Mouse (Mus musculus) heart, embryonic 11.5 days (tissue): ENCODE measurements around the gene Stx4a. TPM values are rescaled to one million over a fixed set of nuclear protein-coding genes. Genes with fewer than 3 reads are reported as not detected.
"Not testable (repeated sequence)": the region's sequence is repeated elsewhere in the genome, so short reads cannot be mapped to it uniquely, and the experiment has no call there.

ENCODE experiments used
- ATAC-seq: fragments of 200-750 bp; cut with Nextera tagmentation; replicated peaks from 2 replicates; pipeline ENCODE4 v1.8.0; 2017; ENCODE audit warnings: moderate library complexity; ENCODE audit not compliant: insufficient number of reproducible peaks, low FRiP score, low TSS enrichment
- H3K27ac ChIP-seq: fragments of 300-500 bp; sonication (generic); 2 replicates; pipeline ENCODE4 v1.5.1; 2014; ENCODE audit warnings: mild to moderate bottlenecking, low read depth, low read length
- H3K27me3 ChIP-seq: fragments of 300-500 bp; sonication (generic); 2 replicates; pipeline ENCODE4 v1.6.1; 2014; ENCODE audit warnings: mild to moderate bottlenecking, low read length, mixed read lengths; ENCODE audit not compliant: control insufficient read depth, insufficient read depth
- H3K36me3 ChIP-seq: fragments of 300-500 bp; sonication (generic); 2 replicates; pipeline ENCODE4 v1.6.1; 2014; ENCODE audit warnings: mild to moderate bottlenecking, low read length, moderate library complexity, mixed read lengths; ENCODE audit not compliant: control insufficient read depth, insufficient read depth
- H3K4me1 ChIP-seq: fragments of 300-500 bp; sonication (generic); 2 replicates; pipeline ENCODE4 v1.6.1; 2014; ENCODE audit warnings: low read length; ENCODE audit not compliant: control insufficient read depth, insufficient read depth
- H3K4me2 ChIP-seq: fragments of 300-500 bp; sonication (generic); 2 replicates; pipeline ENCODE4 v1.6.1; 2014; ENCODE audit warnings: mild to moderate bottlenecking, moderate library complexity
- H3K4me3 ChIP-seq: fragments of 300-500 bp; sonication (generic); 2 replicates; pipeline ENCODE4 v1.5.1; 2014; ENCODE audit warnings: low read depth, low read length
- H3K9ac ChIP-seq: fragments of 300-500 bp; sonication (generic); 2 replicates; pipeline ENCODE4 v1.6.1; 2014; ENCODE audit warnings: mild to moderate bottlenecking, low read depth, low read length, moderate library complexity
- H3K9me3 ChIP-seq: fragments of 300-500 bp; sonication (generic); replicated peaks from 2 replicates; pipeline ENCODE4 v1.6.1; 2016; ENCODE audit warnings: low read length; ENCODE audit not compliant: control insufficient read depth
- WGBS: fragments of 180-500 bp; shearing (Covaris S2); extraction: QIAGEN DNeasy Blood & Tissue Kit; methylation state at CpG from one replicate; pipeline ENCODE4 v1.1.7; 2014; ENCODE audit not compliant: insufficient replicate concordance; 5-methylcytosine and 5-hydroxymethylcytosine counted together
- polyA plus RNA-seq: library from polyadenylated mRNA; unstranded; fragments of >200 nt; fragmentation: Nextera tagmentation; extraction: Ambion mirVana; gene quantifications from 2 replicates; pipeline ENCODE4 v1.2.1, GENCODE M21; 2014

Gene Stx4a
- polyA plus RNA-seq, 1 experiment from 2014 or later: 22.8 TPM

DNA sequence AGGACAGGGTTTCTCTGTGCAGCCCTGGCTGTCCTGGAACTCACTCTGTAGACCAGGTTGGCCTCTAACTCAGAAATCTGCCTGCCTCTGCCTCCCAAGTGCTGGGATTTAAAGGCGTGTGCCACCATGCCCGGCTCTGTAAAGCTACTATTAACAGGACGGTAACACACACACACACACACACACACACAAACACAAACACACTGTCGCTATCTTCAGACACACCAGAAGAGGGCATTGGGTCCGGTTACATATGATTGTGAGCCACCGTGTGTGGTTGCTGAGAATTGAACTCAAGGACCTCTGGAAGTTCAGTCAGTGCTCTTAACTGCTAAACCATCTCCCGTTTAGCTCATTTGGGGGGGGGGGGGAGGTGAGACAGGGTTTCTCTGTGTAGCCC, 71.8 kb downstream of the Stx4a start:
- 62% methylated on average over 7 of the region's 7 CpGs for WGBS
- not testable (repeated sequence) for H3K27me3 ChIP-seq, H3K9me3 ChIP-seq, H3K9ac ChIP-seq, H3K4me3 ChIP-seq, ATAC-seq, H3K27ac ChIP-seq, H3K36me3 ChIP-seq, H3K4me1 ChIP-seq
- H3K4me2 ChIP-seq: peak overlapping the region; percentile 92

DNA sequence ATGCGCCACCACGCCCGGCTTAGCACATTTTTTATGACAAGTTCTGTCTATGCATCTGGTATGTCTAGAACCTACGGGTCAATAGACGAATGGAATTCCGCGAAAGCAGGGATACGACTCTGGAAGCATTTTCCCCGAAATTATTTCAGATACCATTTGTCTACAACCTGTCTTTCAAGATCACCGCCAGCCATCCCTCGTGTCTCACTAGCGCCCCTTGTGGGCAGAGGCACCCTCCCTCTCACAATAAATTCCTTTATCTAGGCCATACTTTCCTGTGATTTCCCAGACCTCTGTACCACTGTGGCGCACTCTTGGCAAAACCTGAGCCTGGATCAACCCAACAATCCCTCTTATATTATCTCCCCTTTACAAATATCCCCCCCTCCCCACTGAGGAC, 72.3 kb downstream of the Stx4a start:
- Histone ChIP-seq H3K36me3 (no peaks in the 10 kb centered on the region), H3K4me3 (no peak overlapping the region), H3K4me1 (peaks cover 10% of the 10 kb centered on the region; the same call in 1 of the 2 replicates), H3K9ac (no peak overlapping the region), H3K27me3 (no peaks in the 10 kb centered on the region), H3K9me3 (no peaks in the 10 kb centered on the region), H3K27ac (no peak overlapping the region), H3K4me2 (no peak overlapping the region)
- no peak for ATAC-seq
- WGBS: 53% methylated on average over 13 of the region's 13 CpGs

DNA sequence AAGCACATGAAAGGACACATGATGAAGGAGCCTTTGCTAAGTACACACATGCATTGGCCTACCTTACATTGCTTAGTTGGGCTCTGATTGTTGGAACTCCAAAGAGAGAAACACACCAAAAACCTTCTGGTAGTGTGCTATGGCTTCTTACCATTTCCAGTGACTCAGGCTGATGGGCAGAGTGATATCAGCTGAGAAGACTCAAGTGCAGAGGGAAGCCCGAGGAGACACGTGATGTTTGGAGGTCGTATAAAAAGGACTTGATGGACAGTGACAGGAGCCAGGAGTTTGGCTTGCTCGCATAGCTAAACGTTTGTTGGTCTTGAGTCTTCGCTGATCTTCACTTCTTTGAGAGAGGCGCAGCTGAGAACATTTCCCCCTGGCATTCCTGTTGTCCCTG, 73.4 kb downstream of the Stx4a start:
- no peak for ATAC-seq
- Histone ChIP-seq H3K9me3 (no peaks in the 10 kb centered on the region), H3K27ac (no peak overlapping the region), H3K4me2 (no peak overlapping the region), H3K27me3 (no peaks in the 10 kb centered on the region), H3K4me3 (no peak overlapping the region), H3K36me3 (no peaks in the 10 kb centered on the region), H3K4me1 (peaks cover 10% of the 10 kb centered on the region; the same call in 1 of the 2 replicates), H3K9ac (no peak overlapping the region)
- WGBS: 83% methylated on average over 7 of the region's 7 CpGs

DNA sequence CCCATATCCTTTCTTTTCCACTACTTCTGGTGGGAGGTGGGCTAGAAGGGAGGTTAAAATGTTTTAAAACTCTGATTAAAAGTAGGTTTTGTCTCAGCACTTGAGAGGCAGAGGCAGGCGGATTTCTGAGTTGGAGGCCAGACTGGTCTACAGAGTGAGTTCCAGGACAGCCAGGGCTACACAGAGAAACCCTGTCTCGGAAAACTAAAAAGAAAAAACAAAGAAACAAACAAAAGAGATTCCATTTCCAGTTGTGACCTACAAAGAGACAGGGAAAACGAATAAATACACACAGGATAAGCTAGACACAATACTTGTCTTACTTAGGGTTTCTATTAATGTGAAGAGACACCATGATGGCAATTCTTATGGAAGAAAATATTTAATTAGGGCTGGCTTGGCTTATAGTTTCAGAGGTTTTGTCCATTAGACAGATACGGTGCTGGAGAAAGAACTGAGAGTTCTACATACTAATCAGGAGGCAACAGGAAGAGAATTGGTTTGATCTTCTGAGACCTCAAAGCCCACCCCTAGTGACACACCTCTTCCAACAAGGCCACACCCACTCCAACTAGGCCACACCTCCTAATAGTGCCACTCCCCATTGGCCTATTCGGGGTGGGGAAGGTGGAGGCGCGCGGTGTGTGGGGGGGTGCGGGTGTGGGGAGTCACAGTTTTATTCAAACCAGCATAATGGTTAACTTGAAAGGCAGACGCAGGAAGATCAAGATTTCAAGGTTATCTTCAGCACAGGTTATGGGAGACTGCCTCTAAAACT, 74.3 kb downstream of the Stx4a start:
- Histone ChIP-seq H3K27me3 (no peaks in the 10 kb centered on the region), H3K9ac (no peak overlapping the region), H3K4me3 (no peak overlapping the region), H3K4me2 (no peak overlapping the region), H3K4me1 (peaks cover 10% of the 10 kb centered on the region; the same call in 1 of the 2 replicates), H3K36me3 (no peaks in the 10 kb centered on the region), H3K27ac (no peak overlapping the region), H3K9me3 (no peaks in the 10 kb centered on the region)
- no peak for ATAC-seq
- 31% methylated on average over 10 of the region's 10 CpGs for WGBS

Other genes with a start within 250 kb of the Stx4a start
- 8.7 and 10.0 TPM in 2 replicates for gene Ccdc189, start 235.7 kb upstream of the Stx4a start, polyA plus RNA-seq
- 23.4 and 27.6 TPM in 2 replicates for gene Rnf40, start 235.5 kb upstream of the Stx4a start, polyA plus RNA-seq
- gene Zfp629, start 208.5 kb upstream of the Stx4a start, polyA plus RNA-seq: 11.2 and 12.0 TPM in 2 replicates
- 32.5 and 34.4 TPM in 2 replicates for gene Bcl7c, start 115.4 kb upstream of the Stx4a start, polyA plus RNA-seq
- gene Ctf1, start 111.6 kb upstream of the Stx4a start, polyA plus RNA-seq: 4.7 and 4.9 TPM in 2 replicates
- 0.32 TPM in 1 of 2 replicates, not detected in the other for gene Ctf2, start 92.1 kb upstream of the Stx4a start, polyA plus RNA-seq
- gene Fbxl19, start 79.8 kb upstream of the Stx4a start, polyA plus RNA-seq: 2.5 and 3.3 TPM in 2 replicates
- 13.3 and 14.5 TPM in 2 replicates for gene Orai3, start 54.5 kb upstream of the Stx4a start, polyA plus RNA-seq
- gene Setd1a, start 47.6 kb upstream of the Stx4a start, polyA plus RNA-seq: 16.9 and 20.8 TPM in 2 replicates
- gene Gm49388, start 38.7 kb upstream of the Stx4a start, polyA plus RNA-seq: 0.46 TPM in 1 of 2 replicates, not detected in the other
- 18.1 and 23.5 TPM in 2 replicates for gene Hsd3b7, start 23.7 kb upstream of the Stx4a start, polyA plus RNA-seq
- 1.4 and 1.8 TPM in 2 replicates for gene Stx1b, start 255 bp downstream of the Stx4a start, polyA plus RNA-seq
- 10.1 and 12.0 TPM in 2 replicates for gene Zfp646, start 51.9 kb downstream of the Stx4a start, polyA plus RNA-seq
- gene Zfp668, start 52.5 kb downstream of the Stx4a start, polyA plus RNA-seq: 10.1 and 11.5 TPM in 2 replicates
- 0.90 and 2.0 TPM in 2 replicates for gene Prss53, start 66.7 kb downstream of the Stx4a start, polyA plus RNA-seq
- gene Gm21974, start 71.2 kb downstream of the Stx4a start, polyA plus RNA-seq: not detected in 2 replicates
- 98.7 and 101 TPM in 2 replicates for gene Vkorc1, start 71.3 kb downstream of the Stx4a start, polyA plus RNA-seq
- gene Bckdk, start 79.8 kb downstream of the Stx4a start, polyA plus RNA-seq: 166 and 174 TPM in 2 replicates
- gene Kat8, start 88.2 kb downstream of the Stx4a start, polyA plus RNA-seq: 30.7 and 32.6 TPM in 2 replicates
- gene Prss8, start 105.8 kb downstream of the Stx4a start, polyA plus RNA-seq: 0.94 and 0.96 TPM in 2 replicates
- gene Prss36, start 122.4 kb downstream of the Stx4a start, polyA plus RNA-seq: 10.3 and 10.6 TPM in 2 replicates
- gene Fus, start 143.2 kb downstream of the Stx4a start, polyA plus RNA-seq: 33.2 and 40.3 TPM in 2 replicates
- gene Pycard, start 169.6 kb downstream of the Stx4a start, polyA plus RNA-seq: 35.6 and 37.8 TPM in 2 replicates
- 0.30 and 0.69 TPM in 2 replicates for gene Trim72, start 179.7 kb downstream of the Stx4a start, polyA plus RNA-seq
- gene Itgam, start 238.3 kb downstream of the Stx4a start, polyA plus RNA-seq: 0.29 and 0.34 TPM in 2 replicates
- gene Gm49368, start 238.4 kb downstream of the Stx4a start, polyA plus RNA-seq: not detected in 2 replicates